Mouse (Mus musculus): Measurements from ENCODE around the gene Plppr2. TPM values are rescaled to one million over a fixed set of nuclear protein-coding genes. Genes with fewer than 3 reads are reported as not detected.
A peak's percentile ranks its signal among the peaks of the same experiment; 100 is the strongest.

Gene Plppr2
- total RNA-seq, 1 experiment, result 2.0 TPM

DNA sequence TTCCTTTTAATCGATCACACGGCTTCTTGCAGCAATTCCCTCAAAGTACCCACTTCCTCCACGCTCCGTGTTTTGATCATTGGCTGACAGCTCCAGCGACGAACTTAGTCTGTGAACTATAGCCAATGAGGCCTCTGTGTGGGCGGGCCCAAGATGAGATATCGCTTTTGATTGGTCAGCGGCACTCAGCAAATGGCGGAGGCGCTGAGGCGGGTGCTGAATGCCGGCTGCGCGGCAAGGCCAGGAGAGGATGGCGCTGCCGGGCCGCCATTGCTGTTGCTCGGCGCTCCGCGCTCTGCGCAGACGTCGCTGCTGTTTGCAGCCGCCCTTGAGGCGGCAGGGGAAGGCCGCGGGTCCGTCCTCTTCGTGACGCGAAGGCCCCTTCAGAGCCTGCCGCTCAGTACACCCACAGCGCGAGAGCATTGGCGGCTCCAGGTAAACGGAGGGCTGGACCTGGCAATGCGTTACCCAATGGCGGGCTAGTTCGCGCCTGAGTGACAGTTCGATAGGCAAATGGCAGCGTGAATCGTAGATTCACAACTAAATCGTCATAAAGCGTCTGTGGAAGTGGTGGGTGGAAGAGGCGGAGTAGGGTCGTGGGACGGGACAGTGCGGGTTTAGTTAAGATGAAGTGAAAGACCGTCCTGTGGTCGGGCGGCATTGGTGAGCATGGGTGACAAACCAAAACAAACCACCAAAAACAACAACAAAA, 18.9 kb downstream of the Plppr2 start, which contains the start of gene Swsap1:
Swsap1 (plus strand) TSS at position 186 of the 712 bp plus-strand sequence.
- no peaks in the 10 kb centered on the region; the same call in 1 of the 2 replicates for H3K36me3 ChIP-seq (ENCODE audit: control insufficient read depth, insufficient read depth, low read length, poor library complexity, severe bottlenecking)
- in situ Hi-C loops (cut with MboI; ENCODE audit: low sequenced_read_pairs in 2 of 2, unreplicated experiment in 2 of 2), result no loop called here
- TF ChIP-seq ZNF384 (IDR thresholded peaks at IDR 0.05; ENCODE audit: low read depth, low read length), result no peak
- TF ChIP-seq CHD2 (IDR thresholded peaks at IDR 0.05; ENCODE audit: low read depth, low read length), result peak; percentile 82
- no peak for TF ChIP-seq ZC3H11A (IDR thresholded peaks at IDR 0.05; ENCODE audit: borderline replicate concordance, low read depth, low read length)

DNA sequence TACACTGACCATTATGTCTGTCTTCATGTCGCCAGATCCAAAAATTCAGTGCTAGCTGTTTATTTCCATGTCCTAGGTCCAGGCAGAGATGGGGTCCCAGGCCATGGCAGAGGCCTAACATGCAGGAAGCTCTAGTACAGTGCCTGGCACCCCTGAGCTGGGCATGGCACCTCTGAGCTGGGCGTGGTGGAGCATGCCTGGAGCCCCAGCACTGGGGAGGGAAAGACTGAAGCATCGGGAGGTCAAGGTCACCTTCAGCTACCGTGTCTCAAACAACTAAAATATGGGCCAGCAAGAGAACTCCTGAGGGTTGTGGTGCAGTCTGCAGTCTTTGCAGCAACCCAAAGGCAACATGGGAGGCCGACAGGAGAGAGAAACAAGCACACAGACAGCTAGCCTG, 21.5 kb downstream of the Plppr2 start:
- DNase-seq (ENCODE audit: low read depth, low spot score), result no peak
- in situ Hi-C loops (cut with MboI; ENCODE audit: low sequenced_read_pairs in 2 of 2, unreplicated experiment in 2 of 2), result no loop called here
- H3K36me3 ChIP-seq (ENCODE audit: control insufficient read depth, insufficient read depth, low read length, poor library complexity, severe bottlenecking), result no peaks in the 10 kb centered on the region; the same call in 1 of the 2 replicates
- H3K27ac ChIP-seq (ENCODE audit: insufficient read depth, low read depth, low read length, poor library complexity, severe bottlenecking), result no peak overlapping the region
- peaks cover 0 to 9% of the 10 kb centered on the region in 2 experiments; a peak in 2 of 4 replicates for H3K4me1 ChIP-seq (ENCODE audit: control insufficient read depth in 2 of 2, insufficient read depth in 2 of 2, low read length in 2 of 2, poor library complexity in 1 of 2)
- no peak overlapping the region for H3K4me3 ChIP-seq (ENCODE audit: insufficient read depth in 1 of 2, low read depth in 1 of 2, low read length in 2 of 2, poor library complexity in 1 of 2, severe bottlenecking in 1 of 2)
- TF ChIP-seq HCFC1 (IDR thresholded peaks at IDR 0.05; ENCODE audit: borderline replicate concordance, insufficient read depth, low read length) (no peak), CHD2 (IDR thresholded peaks at IDR 0.05; ENCODE audit: low read depth, low read length) (no peak), ZNF384 (IDR thresholded peaks at IDR 0.05; ENCODE audit: low read depth, low read length) (no peak), ZC3H11A (IDR thresholded peaks at IDR 0.05; ENCODE audit: borderline replicate concordance, low read depth, low read length) (no peak), MAFK (IDR thresholded peaks at IDR 0.05; ENCODE audit: insufficient read depth, low read depth, low read length) (no peak)
- H3K9ac ChIP-seq (ENCODE audit: insufficient read depth, low read depth, low read length, poor library complexity, severe bottlenecking), result no peak overlapping the region
- H3K9me3 ChIP-seq (ENCODE audit: control insufficient read depth, insufficient read depth, low read depth, low read length), result no peaks in the 10 kb centered on the region

More for the DNA sequence above, 18.9 kb downstream of the Plppr2 start, which contains the start of gene Swsap1:
- Histone ChIP-seq H3K9me3 (ENCODE audit: control insufficient read depth, insufficient read depth, low read depth, low read length) (no peaks in the 10 kb centered on the region), H3K4me3 (ENCODE audit: insufficient read depth in 1 of 2, low read depth in 1 of 2, low read length in 2 of 2, poor library complexity in 1 of 2, severe bottlenecking in 1 of 2) (peak within 1 kb of the TSS; percentile 68 to 85), H3K4me1 (ENCODE audit: control insufficient read depth in 2 of 2, insufficient read depth in 2 of 2, low read length in 2 of 2, poor library complexity in 1 of 2) (peaks cover 0 to 3% of the 10 kb centered on the region in 2 experiments; a peak in 1 of 4 replicates), H3K9ac (ENCODE audit: insufficient read depth, low read depth, low read length, poor library complexity, severe bottlenecking) (peak within 1 kb of the TSS; percentile 94), H3K27ac (ENCODE audit: insufficient read depth, low read depth, low read length, poor library complexity, severe bottlenecking) (peak within 1 kb of the TSS; percentile 74)
- DNase-seq (ENCODE audit: low read depth, low spot score), result peak; percentile 97

DNA sequence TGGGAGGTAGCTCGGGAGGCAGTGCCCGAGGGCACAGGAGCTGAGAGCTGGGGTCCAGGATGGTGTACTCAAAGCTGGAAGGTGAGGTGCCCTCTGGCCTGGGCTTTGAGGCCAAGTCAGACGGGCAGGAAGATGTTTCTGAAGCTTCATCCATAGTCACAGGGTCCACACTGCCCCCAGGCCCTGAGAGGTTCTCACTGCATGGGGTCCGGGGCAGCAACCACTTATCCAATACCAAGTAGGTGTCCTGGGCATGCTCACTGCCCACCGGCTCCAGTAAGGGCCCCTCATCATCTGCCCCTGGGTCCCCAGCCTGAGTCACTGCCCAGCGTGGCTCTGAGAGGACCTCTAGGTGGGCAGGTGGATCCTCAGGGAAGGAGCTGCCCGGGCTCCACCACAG, 22.4 kb downstream of the Plppr2 start:
- H3K27ac ChIP-seq (ENCODE audit: insufficient read depth, low read depth, low read length, poor library complexity, severe bottlenecking), result no peak overlapping the region
- no peaks in the 10 kb centered on the region; the same call in 1 of the 2 replicates for H3K36me3 ChIP-seq (ENCODE audit: control insufficient read depth, insufficient read depth, low read length, poor library complexity, severe bottlenecking)
- in situ Hi-C loops (cut with MboI; ENCODE audit: low sequenced_read_pairs in 2 of 2, unreplicated experiment in 2 of 2), result no loop called here
- TF ChIP-seq CHD2 (IDR thresholded peaks at IDR 0.05; ENCODE audit: low read depth, low read length) (no peak), MAFK (IDR thresholded peaks at IDR 0.05; ENCODE audit: insufficient read depth, low read depth, low read length) (no peak), ZNF384 (IDR thresholded peaks at IDR 0.05; ENCODE audit: low read depth, low read length) (no peak), HCFC1 (IDR thresholded peaks at IDR 0.05; ENCODE audit: borderline replicate concordance, insufficient read depth, low read length) (no peak), ZC3H11A (IDR thresholded peaks at IDR 0.05; ENCODE audit: borderline replicate concordance, low read depth, low read length) (no peak)
- H3K9me3 ChIP-seq (ENCODE audit: control insufficient read depth, insufficient read depth, low read depth, low read length), result no peaks in the 10 kb centered on the region
- H3K9ac ChIP-seq (ENCODE audit: insufficient read depth, low read depth, low read length, poor library complexity, severe bottlenecking), result no peak overlapping the region
- no peak overlapping the region for H3K4me3 ChIP-seq (ENCODE audit: insufficient read depth in 1 of 2, low read depth in 1 of 2, low read length in 2 of 2, poor library complexity in 1 of 2, severe bottlenecking in 1 of 2)
- DNase-seq (ENCODE audit: low read depth, low spot score), result no peak
- peaks cover 0 to 9% of the 10 kb centered on the region in 2 experiments; a peak in 2 of 4 replicates for H3K4me1 ChIP-seq (ENCODE audit: control insufficient read depth in 2 of 2, insufficient read depth in 2 of 2, low read length in 2 of 2, poor library complexity in 1 of 2)

DNA sequence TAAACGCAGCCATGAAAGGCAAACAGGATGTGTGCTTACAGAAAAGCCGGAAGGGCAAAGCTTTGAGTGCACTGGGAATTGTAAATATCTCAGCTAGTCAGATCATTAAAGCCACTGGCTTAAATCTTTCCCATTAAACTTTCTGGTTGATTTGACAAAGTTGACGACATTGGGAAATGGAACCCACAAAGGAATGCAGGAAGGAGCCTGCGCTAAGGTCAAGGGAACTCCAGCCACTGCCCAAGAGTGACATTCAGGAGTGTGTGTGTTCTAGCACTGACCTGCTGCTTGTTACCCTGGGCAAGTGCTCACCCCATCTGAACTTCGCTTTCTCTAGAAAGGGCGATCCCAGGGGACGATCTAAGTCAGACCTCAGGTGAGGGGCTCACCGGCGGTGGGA, 23.3 kb downstream of the Plppr2 start:
- Histone ChIP-seq H3K36me3 (ENCODE audit: control insufficient read depth, insufficient read depth, low read length, poor library complexity, severe bottlenecking) (no peaks in the 10 kb centered on the region; the same call in 1 of the 2 replicates), H3K4me3 (ENCODE audit: insufficient read depth in 1 of 2, low read depth in 1 of 2, low read length in 2 of 2, poor library complexity in 1 of 2, severe bottlenecking in 1 of 2) (peak overlapping the region in 1 of 2 experiments; percentile 38; a peak in 2 of 4 replicates)

More for the DNA sequence above, 23.3 kb downstream of the Plppr2 start:
- no peak for TF ChIP-seq CHD2 (IDR thresholded peaks at IDR 0.05; ENCODE audit: low read depth, low read length)
- TF ChIP-seq ZNF384 (IDR thresholded peaks at IDR 0.05; ENCODE audit: low read depth, low read length), result no peak
- TF ChIP-seq HCFC1 (IDR thresholded peaks at IDR 0.05; ENCODE audit: borderline replicate concordance, insufficient read depth, low read length), result no peak
- TF ChIP-seq ZC3H11A (IDR thresholded peaks at IDR 0.05; ENCODE audit: borderline replicate concordance, low read depth, low read length), result no peak
- peaks cover 0 to 9% of the 10 kb centered on the region in 2 experiments; a peak in 2 of 4 replicates for H3K4me1 ChIP-seq (ENCODE audit: control insufficient read depth in 2 of 2, insufficient read depth in 2 of 2, low read length in 2 of 2, poor library complexity in 1 of 2)
- in situ Hi-C loops (cut with MboI; ENCODE audit: low sequenced_read_pairs in 2 of 2, unreplicated experiment in 2 of 2), result no loop called here
- no peak for DNase-seq (ENCODE audit: low read depth, low spot score)
- H3K9me3 ChIP-seq (ENCODE audit: control insufficient read depth, insufficient read depth, low read depth, low read length), result no peaks in the 10 kb centered on the region
- no peak overlapping the region for H3K27ac ChIP-seq (ENCODE audit: insufficient read depth, low read depth, low read length, poor library complexity, severe bottlenecking)
- no peak overlapping the region for H3K9ac ChIP-seq (ENCODE audit: insufficient read depth, low read depth, low read length, poor library complexity, severe bottlenecking)

Data from ES-E14 (cell line).